Mouse (Mus musculus) MEL (cell line): ENCODE data around the gene Ppard.

ENCODE experiments used
- BHLHE40 ChIP-seq: IDR thresholded peaks from 2 replicates; pipeline ENCODE4 v1.6.1; 2012; ENCODE audit warnings: low read depth, mild to moderate bottlenecking, inconsistent platforms, low read length, improper control_type of control experiment, borderline replicate concordance
- CTCF ChIP-seq, 3 experiments: IDR thresholded peaks in 2 of 3; conservative IDR thresholded peaks in 1 of 3; 2 replicates each; pipeline ENCODE4 v1.5.1; 2011 to 2012; ENCODE audit warnings: low read length in 3 of 3, low read depth in 2 of 3, mild to moderate bottlenecking in 2 of 3, improper control_type of control experiment in 1 of 3, inconsistent platforms in 1 of 3, mixed read lengths in 1 of 3, moderate library complexity in 1 of 3; ENCODE audit not compliant: control insufficient read depth in 1 of 3, insufficient read depth in 1 of 3, poor library complexity in 1 of 3, severe bottlenecking in 1 of 3
- EP300 ChIP-seq, 2 experiments: IDR thresholded peaks; 2 replicates each; pipeline ENCODE4 v1.6.1; 2011; ENCODE audit warnings: improper control_type of control experiment in 2 of 2, low read length in 2 of 2, low read depth in 1 of 2, mild to moderate bottlenecking in 1 of 2
- MAX ChIP-seq: IDR thresholded peaks from 2 replicates; pipeline ENCODE4 v1.6.1; 2011; ENCODE audit warnings: low read length, improper control_type of control experiment
- POLR2A ChIP-seq, 2 experiments: IDR thresholded peaks; 2 replicates each; pipeline ENCODE4 v1.6.1; 2011 to 2012; ENCODE audit warnings: low read length in 2 of 2, mild to moderate bottlenecking in 2 of 2, control low read depth in 1 of 2, improper control_type of control experiment in 1 of 2, low read depth in 1 of 2, moderate library complexity in 1 of 2; ENCODE audit not compliant: control insufficient read depth in 1 of 2, insufficient read depth in 1 of 2, poor library complexity in 1 of 2
- RAD21 ChIP-seq: IDR thresholded peaks from 2 replicates; pipeline ENCODE4 v1.6.1; 2011; ENCODE audit warnings: mild to moderate bottlenecking, low read depth, low read length, improper control_type of control experiment
- TCF12 ChIP-seq: IDR thresholded peaks from 2 replicates; pipeline ENCODE4 v1.6.1; 2014; ENCODE audit warnings: low read depth, mild to moderate bottlenecking, inconsistent platforms, low read length, improper control_type of control experiment, moderate library complexity
- UBTF ChIP-seq: IDR thresholded peaks from 2 replicates; pipeline ENCODE4 v1.6.1; 2012; ENCODE audit warnings: low read depth, mild to moderate bottlenecking, inconsistent platforms, low read length, improper control_type of control experiment, moderate library complexity, borderline replicate concordance; ENCODE audit not compliant: insufficient read depth
- USF1 ChIP-seq: IDR thresholded peaks from 2 replicates; pipeline ENCODE4 v1.6.1; 2014; ENCODE audit warnings: low read depth, mild to moderate bottlenecking, inconsistent platforms, low read length, improper control_type of control experiment, moderate library complexity

DNA sequence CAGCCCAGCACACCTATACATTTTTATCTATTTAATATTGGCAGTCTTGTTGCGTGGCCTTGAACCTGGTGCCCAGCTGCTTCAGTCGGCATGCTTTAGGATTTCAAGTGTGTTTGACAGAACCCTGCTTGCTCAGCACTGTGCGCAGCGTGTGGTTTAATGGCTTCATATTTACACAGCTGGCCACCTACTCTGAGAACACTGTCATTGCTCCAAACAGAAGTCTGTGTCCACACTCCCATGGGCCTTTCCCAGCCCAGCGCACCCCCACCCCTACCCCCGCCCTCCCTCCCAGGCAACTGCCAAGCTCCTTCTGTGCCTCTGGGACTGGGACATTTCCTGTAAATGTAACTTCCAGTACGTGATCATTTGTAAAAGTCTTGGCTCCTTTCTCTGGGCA is 20.7 kb downstream of the Ppard start:
- TF ChIP-seq CTCF (IDR thresholded peaks at IDR 0.05 in 2 of 3, conservative IDR thresholded peaks at IDR 0.05 in 1 of 3; ENCODE audit: control insufficient read depth in 1 of 3, insufficient read depth in 1 of 3, low read depth in 2 of 3, low read length in 3 of 3, poor library complexity in 1 of 3, severe bottlenecking in 1 of 3) (no peak), RAD21 (no peak), EP300 (IDR thresholded peaks at IDR 0.05; ENCODE audit: low read depth in 1 of 2, low read length in 2 of 2) (no peak), USF1 (no peak), TCF12 (no peak), MAX (no peak), UBTF (no peak), POLR2A (IDR thresholded peaks at IDR 0.05; ENCODE audit: control insufficient read depth in 1 of 2, insufficient read depth in 1 of 2, low read depth in 1 of 2, low read length in 2 of 2, poor library complexity in 1 of 2) (no peak), BHLHE40 (no peak)
